Mouse (Mus musculus): Measurements from ENCODE around the gene Fam189a2. TPM values are rescaled to one million over a fixed set of nuclear protein-coding genes. Genes with fewer than 3 reads are reported as not detected.

Gene Fam189a2
- polyA plus RNA-seq, 1 experiment from 2014 or later = 0.39 TPM

GRCm38 (mm10) chr19:23946751-23947150 lies 84.1 kb downstream of the Fam189a2 start:
- WGBS = 72% methylated on average over 4 of the region's 4 CpGs
- Histone ChIP-seq H3K4me1 (peaks cover 9% of the 10 kb centered on the region), H3K27me3 (replicated peaks; ENCODE audit: low read depth, poor library complexity, severe bottlenecking) (peaks cover 7% of the 10 kb centered on the region; the same call in 1 of the 2 replicates), H3K36me3 (replicated peaks) (no peaks in the 10 kb centered on the region), H3K27ac (replicated peaks) (no peak overlapping the region), H3K4me3 (no peak overlapping the region), H3K9me3 (no peaks in the 10 kb centered on the region)
- no peak for DNase-seq (ENCODE audit: low spot score)

GRCm38 (mm10) chr19:23946026-23946685 lies 84.7 kb downstream of the Fam189a2 start:
- Histone ChIP-seq H3K36me3 (replicated peaks) (no peaks in the 10 kb centered on the region), H3K9me3 (no peaks in the 10 kb centered on the region), H3K27ac (replicated peaks) (no peak overlapping the region), H3K27me3 (replicated peaks; ENCODE audit: low read depth, poor library complexity, severe bottlenecking) (peaks cover 7% of the 10 kb centered on the region; the same call in 1 of the 2 replicates), H3K4me1 (peaks cover 13% of the 10 kb centered on the region), H3K4me3 (no peak overlapping the region)
- no peak for DNase-seq (ENCODE audit: low spot score)
- WGBS = 85% methylated on average over 6 of the region's 6 CpGs

- Histone ChIP-seq H3K9me3 (no peaks in the 10 kb centered on the region), H3K27me3 (replicated peaks; ENCODE audit: low read depth, poor library complexity, severe bottlenecking) (no peaks in the 10 kb centered on the region; the same call in 1 of the 2 replicates), H3K27ac (replicated peaks) (no peak overlapping the region), H3K4me3 (no peak overlapping the region), H3K36me3 (replicated peaks) (no peaks in the 10 kb centered on the region), H3K4me1 (peaks cover 5% of the 10 kb centered on the region)
- 81% methylated on average over 7 of the region's 7 CpGs for WGBS
- no peak for DNase-seq (ENCODE audit: low spot score)
Measured at GRCm38 (mm10) chr19:23942886-23943285, 87.9 kb downstream of the Fam189a2 start.

GRCm38 (mm10) chr19:23941422-23941949 lies 89.3 kb downstream of the Fam189a2 start:
- no peak for DNase-seq (ENCODE audit: low spot score)
- Histone ChIP-seq H3K27ac (replicated peaks) (no peak overlapping the region), H3K27me3 (replicated peaks; ENCODE audit: low read depth, poor library complexity, severe bottlenecking) (no peaks in the 10 kb centered on the region; the same call in 1 of the 2 replicates), H3K4me3 (no peak overlapping the region), H3K9me3 (no peaks in the 10 kb centered on the region), H3K4me1 (peaks cover 5% of the 10 kb centered on the region), H3K36me3 (replicated peaks) (no peaks in the 10 kb centered on the region)
- 80% methylated on average over 12 of the region's 12 CpGs for WGBS

- H3K4me3 ChIP-seq = no peak overlapping the region
- H3K9me3 ChIP-seq = peaks cover 9% of the 10 kb centered on the region; the same call in 1 of the 2 replicates
- H3K27ac ChIP-seq (replicated peaks) = no peak overlapping the region
- H3K4me1 ChIP-seq = no peaks in the 10 kb centered on the region
- no peaks in the 10 kb centered on the region; the same call in 1 of the 2 replicates for H3K36me3 ChIP-seq (replicated peaks)
- no peaks in the 10 kb centered on the region for H3K27me3 ChIP-seq (replicated peaks; ENCODE audit: low read depth, poor library complexity, severe bottlenecking)
- no peak for DNase-seq (ENCODE audit: low spot score)
- 94% methylated on average over 5 of the region's 5 CpGs for WGBS
Measured at GRCm38 (mm10) chr19:23930826-23931225, 100.0 kb downstream of the Fam189a2 start.

- Histone ChIP-seq H3K9me3 (no peaks in the 10 kb centered on the region), H3K27me3 (replicated peaks; ENCODE audit: low read depth, poor library complexity, severe bottlenecking) (no peaks in the 10 kb centered on the region), H3K27ac (replicated peaks) (no peak overlapping the region), H3K4me1 (peaks cover 10% of the 10 kb centered on the region; the same call in 1 of the 2 replicates), H3K36me3 (replicated peaks) (no peaks in the 10 kb centered on the region), H3K4me3 (no peak overlapping the region)
- 95% methylated on average over 5 of the region's 5 CpGs for whole genome bisulfite sequencing
- no peak for DNase-seq (ENCODE audit: low spot score)
Measured at GRCm38 (mm10) chr19:23925541-23925940, 105.3 kb downstream of the Fam189a2 start.

- DNase-seq (ENCODE audit: low spot score) = no peak
Measured at GRCm38 (mm10) chr19:23924791-23925190, 106.0 kb downstream of the Fam189a2 start.

GRCm38 (mm10) chr19:23924057-23924456 lies 106.8 kb downstream of the Fam189a2 start:
- WGBS = 89% methylated on average over 6 of the region's 6 CpGs
- Histone ChIP-seq H3K27me3 (replicated peaks; ENCODE audit: low read depth, poor library complexity, severe bottlenecking) (no peaks in the 10 kb centered on the region), H3K9me3 (no peaks in the 10 kb centered on the region)

More at GRCm38 (mm10) chr19:23924791-23925190, 106.0 kb downstream of the Fam189a2 start:
- Histone ChIP-seq H3K4me1 (peaks cover 15% of the 10 kb centered on the region), H3K9me3 (no peaks in the 10 kb centered on the region), H3K36me3 (replicated peaks) (no peaks in the 10 kb centered on the region), H3K27me3 (replicated peaks; ENCODE audit: low read depth, poor library complexity, severe bottlenecking) (no peaks in the 10 kb centered on the region), H3K4me3 (no peak overlapping the region), H3K27ac (replicated peaks) (no peak overlapping the region)
- 84% methylated on average over 9 of the region's 9 CpGs for WGBS

More at GRCm38 (mm10) chr19:23924057-23924456, 106.8 kb downstream of the Fam189a2 start:
- no peaks in the 10 kb centered on the region for H3K36me3 ChIP-seq (replicated peaks)
- no peak overlapping the region for H3K27ac ChIP-seq (replicated peaks)
- DNase-seq (ENCODE audit: low spot score) = no peak
- H3K4me1 ChIP-seq = peaks cover 23% of the 10 kb centered on the region
- no peak overlapping the region for H3K4me3 ChIP-seq

Other genes starting within 250 kb of the Fam189a2 start
- 35.1 TPM in 2 replicates for gene Tjp2, start 194.0 kb upstream of the Fam189a2 start, polyA plus RNA-seq (2016; fragmentation: Nextera tagmentation; extraction: Ambion mirVana)
- gene Fxn, start 249.6 kb upstream of the Fam189a2 start, polyA plus RNA-seq (2016; fragmentation: Nextera tagmentation; extraction: Ambion mirVana) = 62.6 and 65.0 TPM in 2 replicates